Mouse (Mus musculus): ENCODE data around the gene Cyp1b1. TPM values are rescaled to one million over a fixed set of nuclear protein-coding genes. Genes with fewer than 3 reads are reported as not detected.
A peak's percentile ranks its signal among the peaks of the same experiment; 100 is the strongest.

The Cyp1b1 gene
- 1 to 10 TPM; 2.5 to 3.8 TPM for total RNA-seq (2021)

DNA sequence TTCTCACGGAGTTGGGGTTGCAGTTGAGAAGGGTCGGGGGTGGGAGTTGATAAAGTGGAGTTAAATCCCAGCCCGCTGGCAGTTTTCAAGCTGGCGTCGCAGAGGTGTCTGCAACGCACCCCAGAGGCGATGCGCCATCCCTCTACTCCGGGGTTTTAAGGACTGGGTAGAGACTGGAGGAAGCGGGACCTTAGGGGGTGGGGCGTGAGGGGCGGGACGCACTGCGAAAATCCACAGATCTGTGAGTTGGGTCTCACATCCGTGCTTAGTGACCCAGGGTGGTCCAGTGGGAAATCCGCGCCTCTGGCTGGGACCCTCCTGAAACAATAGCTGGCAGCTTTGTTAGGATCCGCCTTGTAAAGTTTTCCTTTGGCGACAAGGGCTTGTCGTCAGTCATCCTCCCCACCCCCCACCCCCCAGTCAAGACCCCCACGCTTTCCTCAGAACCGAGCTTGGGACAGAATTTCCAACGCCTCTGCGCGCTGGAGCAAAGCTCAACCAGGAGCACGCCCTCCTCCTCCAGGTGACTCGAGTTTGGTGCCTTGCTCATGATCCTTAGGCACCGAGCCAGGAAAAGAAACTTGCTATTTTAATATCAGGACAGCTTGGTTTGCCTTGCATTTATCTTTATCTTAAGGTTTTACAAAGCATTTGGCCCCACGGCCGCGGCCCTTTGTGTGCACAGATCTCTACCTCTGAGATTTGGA is at the start of gene Cyp1b1:
Cyp1b1 (minus strand) TSS at position 131 of the 707 bp plus-strand sequence.
- no peak for DNase-seq

DNA sequence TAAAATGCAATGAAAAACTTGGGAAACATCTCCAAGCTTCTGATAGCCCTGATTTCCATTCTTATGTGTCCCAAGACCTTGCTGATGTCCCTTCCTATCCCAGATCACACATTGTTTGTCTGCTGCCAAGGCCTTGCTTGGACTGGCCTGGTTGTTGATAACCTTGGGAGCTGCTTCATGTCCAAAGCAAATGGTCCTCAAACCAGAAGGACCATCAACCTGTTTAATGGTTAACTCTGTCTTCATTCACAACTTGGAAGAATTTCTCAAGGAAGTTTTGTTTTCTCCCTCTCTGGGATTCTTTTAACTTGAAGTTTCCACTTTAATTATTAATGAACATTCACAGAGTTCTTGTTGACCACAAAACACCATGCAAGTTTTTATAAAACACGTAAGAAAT is 47.0 kb upstream of the Cyp1b1 start:
- no peak for DNase-seq

DNA sequence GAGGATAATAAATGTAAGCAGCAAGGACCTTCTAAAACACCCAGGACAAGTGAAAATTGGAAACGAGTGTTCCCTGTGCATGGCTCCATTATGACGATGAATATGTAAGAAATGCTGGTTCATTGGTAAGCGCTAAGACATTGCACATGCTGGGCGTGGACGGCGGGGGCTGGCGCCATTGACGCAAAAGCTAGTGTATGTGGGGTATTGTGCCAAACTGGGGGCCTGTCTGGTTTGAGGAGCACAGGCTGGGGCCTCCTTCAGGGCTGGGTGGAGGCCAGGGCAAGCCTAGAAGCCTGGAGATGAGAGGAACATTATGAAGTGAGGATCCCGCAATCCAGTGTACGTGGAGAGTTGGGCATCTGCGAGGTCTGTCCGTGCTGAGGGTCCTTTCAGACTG is 39.0 kb upstream of the Cyp1b1 start:
- DNase-seq = no peak

DNA sequence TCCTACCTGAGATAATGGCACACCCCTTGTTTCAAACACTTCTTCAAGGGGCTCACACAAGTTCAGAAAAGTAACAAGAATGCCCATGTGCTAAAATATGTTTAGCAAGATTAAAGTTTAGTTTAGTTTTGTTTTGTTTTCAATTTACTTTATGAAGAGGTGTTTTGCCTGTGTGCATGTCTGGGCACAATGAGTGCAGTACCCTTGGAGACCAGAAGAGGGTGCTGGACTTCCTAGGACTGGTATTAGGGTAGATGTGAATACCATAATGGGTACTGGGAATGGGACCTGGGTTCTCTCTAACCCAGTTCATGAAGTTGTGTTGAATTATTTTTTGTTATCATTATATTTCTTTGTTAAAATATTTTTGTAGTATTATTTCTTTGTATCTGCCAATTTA is 38.0 kb upstream of the Cyp1b1 start:
- DNase-seq = no peak

DNA sequence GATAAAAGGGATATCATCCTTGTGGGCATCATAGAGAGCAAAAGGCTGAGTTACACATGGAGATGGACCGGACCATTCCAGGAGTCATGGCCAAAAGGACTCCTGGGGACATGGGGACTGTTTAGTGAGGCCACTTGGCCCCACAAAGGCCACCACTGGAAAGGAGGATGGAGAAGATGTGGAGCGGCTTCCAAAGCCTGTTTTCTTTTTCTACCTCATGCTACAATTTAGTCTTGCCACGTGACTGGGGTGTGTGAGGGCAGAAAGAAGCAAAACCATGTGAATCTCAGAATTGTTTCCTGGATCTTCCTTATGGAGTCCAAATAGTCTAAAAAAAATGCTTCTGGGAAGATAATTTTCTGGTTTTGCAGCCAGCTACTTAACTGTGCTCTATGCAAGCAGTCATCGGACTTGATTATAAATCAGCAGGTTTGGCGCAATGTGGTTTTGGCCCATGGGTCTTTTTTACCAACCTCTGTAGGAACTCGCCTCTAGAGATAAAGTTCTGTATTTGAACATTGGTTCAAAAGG is 36.9 kb upstream of the Cyp1b1 start:
- no peak for DNase-seq

DNA sequence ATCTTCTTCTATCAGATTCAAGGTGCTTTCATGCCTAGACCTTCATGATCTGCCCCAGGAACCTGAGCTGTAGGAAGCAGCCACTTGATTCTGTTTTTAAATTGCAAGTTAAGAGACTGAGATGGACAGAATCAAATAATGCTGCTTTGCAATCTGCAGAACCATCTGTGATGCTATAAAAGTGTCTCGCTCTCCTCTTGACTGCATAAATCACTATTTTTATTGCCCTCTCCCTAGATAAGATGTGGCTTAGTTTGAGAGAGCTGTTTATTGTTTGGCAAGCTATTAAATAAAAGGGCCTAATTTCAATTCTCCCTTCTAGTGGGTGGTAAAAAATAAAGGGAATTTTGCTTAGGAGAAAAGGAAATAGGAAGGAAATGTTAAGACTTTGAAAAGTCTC is 34.8 kb upstream of the Cyp1b1 start:
- no peak for DNase-seq

DNA sequence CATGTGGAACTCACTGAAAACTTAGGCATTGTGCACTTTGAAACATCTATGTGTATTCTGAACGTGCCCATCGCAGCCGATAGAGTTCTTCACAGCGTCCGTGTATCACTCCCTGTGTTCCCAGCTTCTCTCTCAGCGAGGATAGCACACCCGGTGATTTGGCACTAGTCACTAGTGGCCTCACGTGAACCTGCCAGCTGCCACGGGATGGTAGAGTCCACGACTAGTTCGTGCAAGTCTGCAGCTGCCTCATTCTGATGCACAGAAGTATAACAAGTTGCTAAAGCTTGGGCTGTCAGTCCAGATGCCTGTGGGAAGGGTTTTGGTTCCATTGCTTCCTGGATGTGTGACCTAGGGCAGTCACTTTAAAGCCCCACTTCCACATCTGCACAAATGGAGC is 32.1 kb upstream of the Cyp1b1 start:
- DNase-seq = no peak

DNA sequence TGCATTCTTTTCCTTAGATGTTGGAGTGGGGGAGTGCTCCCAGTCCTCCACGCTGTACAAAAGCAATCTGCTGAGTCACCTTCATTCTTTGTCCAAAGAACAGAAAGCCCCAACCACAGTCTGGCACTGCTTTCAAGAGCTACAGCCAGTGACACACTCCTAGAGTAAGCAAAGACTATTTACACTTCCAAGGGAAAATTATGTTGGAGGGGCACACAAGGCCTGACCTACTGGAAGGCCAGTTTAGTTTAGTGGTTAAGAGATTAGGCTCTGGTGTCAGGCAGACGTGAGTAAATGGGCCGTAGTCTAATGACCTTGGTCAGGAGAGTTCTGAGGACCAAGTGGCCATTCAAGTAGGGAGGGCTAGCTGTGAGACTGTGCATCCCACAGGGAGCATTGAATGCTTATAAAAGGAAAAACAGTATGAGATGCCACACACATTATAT is 31.3 kb upstream of the Cyp1b1 start:
- no peak for DNase-seq

DNA sequence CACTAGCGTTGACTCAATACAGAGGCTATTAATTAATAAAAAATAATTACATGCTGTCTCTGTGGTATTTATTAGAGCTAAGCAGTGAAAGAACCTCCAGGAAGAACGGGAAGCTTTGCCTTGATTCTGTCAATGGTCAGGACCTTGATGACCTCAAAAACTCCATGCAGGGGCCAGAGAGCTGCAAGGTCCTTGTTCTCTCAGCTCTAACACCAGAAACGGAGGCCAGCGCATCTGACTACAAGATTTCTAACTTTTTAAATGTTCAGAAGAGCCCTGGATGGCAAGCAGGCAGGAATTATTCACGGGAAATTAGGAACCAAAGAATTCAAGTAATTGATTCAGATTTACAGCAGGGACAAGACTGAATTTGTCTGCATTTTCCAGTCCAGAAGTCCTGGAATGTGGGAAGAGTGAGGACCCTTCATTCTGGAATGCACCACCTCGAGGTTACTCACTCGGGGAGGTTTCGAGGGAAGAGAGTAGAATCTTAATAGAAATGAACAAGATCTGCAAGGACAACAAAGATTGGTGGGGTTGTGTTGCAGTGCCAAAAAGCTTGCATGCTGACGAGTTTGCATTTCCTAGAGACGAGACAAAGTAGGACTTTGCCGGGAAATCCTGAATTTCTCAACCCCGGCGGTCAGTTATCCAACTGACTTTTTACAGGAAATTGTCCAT is 30.3 kb upstream of the Cyp1b1 start:
- DNase-seq = no peak

DNA sequence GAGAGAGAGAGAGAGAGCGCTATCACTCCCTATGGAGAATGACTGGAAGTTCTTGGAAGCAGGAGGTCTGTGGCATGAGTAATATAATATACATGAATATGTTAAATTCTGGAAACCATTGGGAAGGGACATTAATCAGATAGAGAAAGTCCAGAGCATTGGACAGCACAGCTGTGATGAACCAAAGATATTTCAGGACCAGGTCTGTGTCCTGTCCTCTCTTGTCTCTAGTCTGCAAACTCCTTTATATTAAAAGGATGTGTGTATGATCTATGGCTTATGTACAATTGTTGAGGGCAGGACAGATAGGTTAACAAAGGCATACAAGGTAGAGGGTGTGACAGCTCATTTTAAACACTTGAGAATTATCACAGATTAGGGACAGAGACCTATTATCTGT is 28.6 kb upstream of the Cyp1b1 start:
- DNase-seq = no peak

DNA sequence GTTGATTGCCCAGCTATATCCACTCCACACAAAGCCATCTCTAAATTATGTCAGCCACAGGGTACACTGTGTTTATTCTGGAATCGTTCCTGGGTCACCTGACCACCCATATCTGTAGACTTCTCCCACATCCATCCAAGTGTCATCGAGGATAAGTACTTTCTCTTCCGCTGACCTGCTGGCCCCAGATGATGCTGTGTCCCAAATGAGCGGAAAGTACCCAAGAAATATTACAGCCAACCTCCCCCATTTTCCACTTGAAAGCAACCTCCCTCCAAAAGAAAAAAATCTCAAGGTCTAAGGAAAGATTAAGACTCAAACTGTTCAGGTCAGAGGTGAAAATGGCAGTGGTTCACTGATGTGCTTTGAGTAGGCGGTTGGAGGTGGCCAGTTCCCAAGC is 27.8 kb upstream of the Cyp1b1 start:
- no peak for DNase-seq

DNA sequence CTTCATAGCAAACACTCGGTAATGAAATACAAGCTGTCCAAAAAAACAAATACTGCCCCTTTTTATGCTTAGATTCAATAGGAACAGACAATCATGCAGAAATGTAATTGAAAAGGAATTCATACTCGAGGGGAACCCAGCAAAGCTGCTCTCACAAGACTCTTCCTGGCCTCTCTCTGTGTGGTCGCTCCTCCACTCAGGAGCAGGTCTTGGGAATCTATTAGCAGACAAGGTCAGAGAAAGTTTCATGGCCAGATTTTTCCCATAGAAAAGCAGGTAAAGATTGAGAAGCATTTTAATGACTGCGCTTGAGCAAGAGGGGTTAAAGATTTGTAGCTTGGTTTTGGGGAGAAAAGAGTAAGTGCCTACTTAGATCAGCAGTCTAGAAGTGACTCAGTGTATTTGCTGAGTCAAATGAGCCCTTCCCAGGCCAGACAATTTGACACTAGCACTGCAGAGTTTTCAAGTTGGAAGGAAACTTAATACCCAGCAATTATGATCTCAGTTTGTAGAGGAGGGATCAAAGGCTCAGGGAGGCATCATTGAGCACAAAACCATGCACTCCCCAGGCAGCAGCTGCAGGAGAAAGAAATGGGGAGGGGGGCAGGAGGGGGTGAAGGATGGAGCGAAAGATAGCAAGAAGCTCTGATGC is 24.1 kb upstream of the Cyp1b1 start:
- no peak for DNase-seq

DNA sequence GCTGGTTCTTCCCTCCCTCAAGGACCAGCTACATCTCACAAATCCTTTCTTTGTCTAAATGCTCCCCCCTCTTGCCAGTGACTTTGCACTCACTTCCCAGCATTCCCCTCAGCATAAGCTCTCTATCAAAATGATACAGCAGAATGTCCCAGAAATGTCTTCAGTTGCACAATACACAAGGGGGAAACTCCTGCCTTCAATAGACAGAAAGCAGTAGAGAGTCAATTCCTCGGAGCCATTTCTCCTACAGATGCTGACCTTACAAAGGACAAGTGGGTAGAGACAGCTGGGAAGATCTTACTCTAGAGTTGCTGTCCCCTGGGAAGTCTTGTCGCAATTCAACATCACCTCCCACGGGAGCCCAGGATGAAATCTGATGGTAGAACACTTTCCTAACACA is 22.7 kb upstream of the Cyp1b1 start:
- DNase-seq = no peak

DNA sequence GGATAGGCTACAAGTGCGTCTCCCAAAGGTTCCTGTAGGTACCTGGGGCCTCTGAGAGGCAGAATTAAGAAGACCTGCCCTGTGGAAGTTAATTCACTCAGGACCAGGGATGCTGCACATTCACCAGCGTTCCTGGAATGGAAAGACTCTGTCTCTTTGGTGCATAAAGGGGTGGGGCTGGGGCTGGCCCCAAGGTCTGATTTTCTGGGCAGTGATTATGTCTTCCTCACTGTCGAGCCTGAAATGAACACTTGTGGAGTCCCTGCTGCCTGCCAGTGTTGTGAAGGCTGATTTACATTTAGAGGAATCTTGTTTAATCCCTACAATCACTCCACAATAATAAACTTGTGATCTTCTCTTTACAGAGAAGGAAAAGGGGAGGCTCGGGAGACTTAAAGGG is 18.2 kb upstream of the Cyp1b1 start:
- no peak for DNase-seq

DNA sequence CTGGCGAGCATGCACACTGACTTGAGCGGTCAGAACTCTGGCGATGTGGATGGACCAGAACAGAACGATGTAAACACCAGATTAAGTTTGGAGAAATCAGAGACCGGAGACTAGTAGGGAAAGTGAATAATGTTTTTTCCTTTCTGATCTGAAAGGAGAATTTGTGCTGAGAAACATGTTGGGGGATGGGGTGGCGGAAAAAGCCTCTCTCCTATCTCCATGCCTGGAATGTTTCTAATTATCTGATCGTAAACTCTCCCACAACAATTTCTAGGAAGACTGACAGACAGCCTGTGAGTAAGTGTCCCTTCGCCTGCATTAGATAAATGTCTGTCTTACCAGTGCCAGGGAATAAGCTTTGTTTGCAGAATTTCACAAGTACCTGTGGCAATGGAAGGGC is 16.1 kb upstream of the Cyp1b1 start:
- no peak for DNase-seq

DNA sequence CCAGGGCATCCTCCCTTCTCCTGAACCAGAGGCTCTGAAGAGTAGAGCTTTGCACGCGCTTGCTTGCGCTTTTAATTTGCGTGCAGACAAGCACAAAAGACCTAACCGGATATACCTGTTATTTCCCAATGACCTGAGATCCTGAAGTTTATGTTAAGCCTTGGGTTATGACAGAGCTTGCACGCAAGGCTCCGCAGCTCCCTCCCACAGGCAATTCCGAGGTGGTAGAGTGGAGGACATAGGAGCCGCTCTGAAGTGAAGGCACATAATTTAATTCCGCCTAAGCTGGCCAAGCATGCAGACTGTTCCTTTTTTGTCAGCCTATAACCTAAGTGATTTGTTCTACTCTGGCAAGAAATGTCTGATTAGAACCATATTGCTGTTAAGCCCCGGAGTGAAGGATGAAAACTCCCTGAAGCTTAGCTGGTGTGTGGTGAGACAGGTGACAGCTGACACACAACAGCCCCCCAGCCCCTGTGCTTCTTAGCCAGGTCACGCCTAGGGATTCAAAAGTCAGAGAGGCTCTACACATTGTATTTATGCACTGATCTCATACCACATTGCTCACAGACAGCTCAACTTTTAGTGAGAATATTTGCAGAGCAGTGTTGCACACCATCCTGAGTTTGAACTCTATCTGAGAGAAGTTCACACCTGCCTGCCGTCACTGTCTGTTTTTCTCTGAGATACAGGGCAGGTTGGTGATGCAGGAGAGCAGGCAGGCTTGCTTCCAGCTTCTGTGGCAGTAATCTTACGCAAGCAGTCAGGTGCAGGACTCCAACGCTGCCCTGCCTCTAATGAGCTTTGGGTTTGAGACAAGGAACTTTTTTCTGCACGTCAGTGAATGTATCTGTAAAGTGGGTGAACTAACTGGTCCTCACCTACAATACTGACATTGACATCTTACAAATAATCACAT is 14.0 kb upstream of the Cyp1b1 start:
- DNase-seq = no peak

DNA sequence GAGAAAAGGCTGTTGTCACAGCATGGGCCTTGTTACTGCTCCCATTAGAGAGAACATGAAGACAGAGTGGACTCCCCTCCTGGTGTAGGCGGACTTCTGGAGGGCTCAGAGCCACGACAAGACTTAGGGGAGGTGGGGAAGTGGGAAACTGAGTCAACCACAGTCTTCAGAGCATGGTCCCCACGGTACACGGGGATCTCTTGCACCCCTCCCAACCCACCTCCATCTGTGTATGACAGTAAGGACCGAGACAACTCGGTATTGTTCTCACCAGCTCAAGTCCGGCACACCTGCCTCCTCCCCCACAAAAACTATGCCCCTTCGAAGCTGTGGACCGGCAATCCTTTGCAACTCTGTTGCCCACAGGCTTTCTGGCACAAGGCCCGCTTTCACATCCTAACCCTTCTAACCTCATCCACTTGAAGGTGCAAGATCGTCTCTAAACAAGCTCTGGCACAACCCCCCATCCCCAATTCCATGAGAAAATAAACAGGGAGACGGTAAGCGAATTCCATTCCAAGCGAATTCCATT is 13.3 kb upstream of the Cyp1b1 start:
- no peak for DNase-seq

DNA sequence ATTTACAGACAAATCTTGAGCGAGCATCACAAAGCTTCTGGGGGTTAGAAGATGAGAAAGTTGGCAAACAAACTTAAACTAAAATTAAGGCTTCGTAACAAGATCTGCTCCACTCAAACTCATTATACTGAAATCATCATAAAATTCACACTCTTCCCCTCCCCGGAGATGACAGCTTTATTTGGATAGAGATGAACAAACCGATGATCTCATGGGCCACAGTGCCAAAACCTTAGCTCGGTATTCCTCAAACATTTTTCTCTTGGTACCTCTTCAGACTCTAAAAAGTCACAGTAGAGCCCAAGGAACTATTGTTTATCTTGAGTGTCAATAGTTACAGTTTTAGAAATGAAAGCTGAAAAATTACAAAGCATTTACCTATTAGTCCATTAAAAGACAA is 11.8 kb upstream of the Cyp1b1 start:
- no peak for DNase-seq

DNA sequence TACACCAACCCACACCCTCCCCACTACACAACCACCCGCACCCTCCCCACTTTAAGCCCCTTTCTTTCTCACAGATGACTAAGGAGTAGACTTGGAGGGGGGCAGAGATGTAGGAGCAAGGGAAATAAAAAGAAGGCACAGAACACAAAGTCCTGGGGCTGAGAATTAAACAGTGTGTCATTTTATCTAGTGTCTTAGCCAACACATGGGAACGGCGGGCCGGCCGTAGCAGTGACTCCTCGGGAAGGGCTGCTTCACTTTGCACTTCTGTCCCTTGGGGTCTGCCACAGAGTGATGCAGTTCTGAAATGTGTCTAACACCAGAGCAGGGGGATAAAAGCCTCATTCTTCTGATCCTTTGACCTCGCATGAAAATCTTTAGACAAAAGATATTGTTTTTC is 5.8 kb upstream of the Cyp1b1 start:
- DNase-seq = no peak

DNA sequence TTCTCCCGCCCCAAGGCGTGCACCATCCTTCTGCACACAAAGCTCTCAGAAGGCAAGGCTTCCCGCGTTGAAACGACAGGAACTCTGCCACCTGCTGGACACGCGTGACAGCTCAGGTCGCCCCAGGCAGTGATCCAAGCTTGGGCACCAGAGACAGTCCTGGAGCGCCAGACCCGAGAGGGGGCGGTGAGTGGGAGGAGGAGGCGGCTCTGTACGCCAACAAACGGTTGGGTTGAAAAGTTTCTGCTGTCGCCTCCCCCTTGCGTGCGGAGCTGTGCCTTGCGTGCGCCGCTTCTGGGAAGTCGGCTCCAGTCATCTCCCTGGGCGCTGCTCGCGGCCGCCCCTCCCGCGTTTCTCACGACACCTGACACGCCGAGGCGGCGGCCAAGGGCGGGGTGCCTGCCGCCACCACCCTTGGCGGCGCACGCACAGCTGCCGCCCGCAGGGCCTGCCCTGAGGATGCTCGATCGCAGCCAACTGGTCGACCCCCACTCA is 835 bp upstream of the Cyp1b1 start:
- DNase-seq = peak; percentile 81 to 82

DNA sequence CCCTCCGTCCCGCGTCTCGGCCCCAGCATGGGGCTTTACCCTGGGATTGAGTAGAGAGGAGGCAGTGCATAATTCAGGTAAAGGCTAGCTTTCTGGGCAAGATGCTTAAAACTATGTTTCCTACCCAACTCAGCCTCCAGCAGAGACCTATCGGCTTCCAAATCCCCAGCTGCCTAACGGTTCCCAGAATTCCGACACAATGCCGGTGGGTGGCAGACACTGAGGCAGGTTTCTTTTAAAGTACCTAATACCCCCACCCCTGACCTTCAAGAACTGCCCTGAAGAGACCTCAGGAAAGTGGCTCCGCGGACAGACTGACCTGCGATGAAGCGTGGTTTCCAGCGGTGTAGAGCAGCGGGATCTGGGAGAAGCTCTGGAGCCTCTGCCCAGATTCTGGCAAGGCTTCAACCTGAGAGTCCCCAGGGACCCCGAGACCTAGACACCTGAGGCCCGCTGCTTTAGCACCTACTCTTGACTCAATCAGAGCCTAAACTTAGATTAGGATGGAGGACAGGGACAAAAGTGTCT is 429 bp downstream of the Cyp1b1 start:
- no peak for DNase-seq

Data from layer of hippocampus, postnatal 36 days (tissue).